Mouse (Mus musculus): ENCODE measurements around the gene Sel1l. TPM values are rescaled to one million over a fixed set of nuclear protein-coding genes. Genes with fewer than 3 reads are reported as not detected.
A peak's percentile ranks its signal among the peaks of the same experiment; 100 is the strongest.

Gene Sel1l
- total RNA-seq, 2 experiments from 2014 or later = 60.3 to 62.6 TPM

GRCm38 (mm10) chr12:91786355-91786754, 62.6 kb downstream of the Sel1l start:
- intact Hi-C loops (cut with DNase I) = loop anchor here (5.0 kb wide), 1 partner anchor 54 kb away; no protein-coding TSS in a partner anchor
- peak; percentile 89 to 92 for DNase-seq

- intact Hi-C loops (cut with DNase I) = no loop called here
- DNase-seq = no peak
Observed at GRCm38 (mm10) chr12:91781432-91781831, 67.5 kb downstream of the Sel1l start.

GRCm38 (mm10) chr12:91780531-91780930, 68.4 kb downstream of the Sel1l start:
- intact Hi-C loops (cut with DNase I) = no loop called here
- no peak for DNase-seq

GRCm38 (mm10) chr12:91779004-91779365, 70.0 kb downstream of the Sel1l start:
- intact Hi-C loops (cut with DNase I) = no loop called here
- peak; percentile 79 for DNase-seq

GRCm38 (mm10) chr12:91778211-91779003, 70.5 kb downstream of the Sel1l start:
- DNase-seq = peak; percentile 54 to 59
- intact Hi-C loops (cut with DNase I) = no loop called here

DNA sequence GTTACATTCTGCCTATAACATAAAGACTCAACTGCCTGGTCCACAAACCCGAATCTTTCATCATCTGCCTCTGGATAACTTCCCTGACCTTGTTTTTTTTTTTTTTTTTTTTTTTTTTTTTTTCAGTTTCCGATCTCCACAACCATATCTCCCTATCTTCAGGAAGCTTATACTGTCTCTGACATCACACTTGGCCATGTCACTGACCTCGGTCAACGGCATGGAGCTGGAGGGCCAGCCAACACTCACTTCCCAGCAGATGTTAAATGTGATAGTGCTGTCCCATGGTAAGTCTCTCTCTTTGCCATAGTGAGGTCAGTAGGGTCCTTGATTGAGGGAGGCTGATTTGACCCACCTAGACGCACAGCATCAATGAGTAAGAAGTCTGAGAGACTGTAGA, 72.6 kb downstream of the Sel1l start:
- no peak for DNase-seq
- intact Hi-C loops (cut with DNase I) = no loop called here

- intact Hi-C loops (cut with DNase I) = no loop called here
- DNase-seq = peak; percentile 65 to 68
Observed at GRCm38 (mm10) chr12:91774811-91775284, 74.1 kb downstream of the Sel1l start.

- DNase-seq = no peak
- intact Hi-C loops (cut with DNase I) = no loop called here
Observed at GRCm38 (mm10) chr12:91768871-91769270, 80.1 kb downstream of the Sel1l start.

DNA sequence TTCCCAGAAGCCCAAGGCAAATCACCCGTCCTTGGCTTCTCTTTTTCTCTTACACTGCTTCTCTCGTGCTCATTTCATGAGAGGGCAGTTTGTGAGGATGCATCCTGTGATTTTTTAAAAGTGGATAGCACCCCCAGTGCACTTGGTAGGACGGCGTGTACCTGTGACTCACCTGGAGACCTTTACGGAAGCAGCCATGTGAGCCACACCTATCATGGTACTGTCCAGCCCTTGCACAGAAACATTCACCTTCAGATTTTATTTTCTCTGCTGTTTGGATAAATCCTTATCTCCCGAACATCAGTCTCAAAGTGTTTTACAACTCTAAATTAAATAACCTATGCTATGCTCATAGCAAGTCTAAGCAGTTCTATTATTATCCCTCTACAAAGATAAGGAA, 80.8 kb downstream of the Sel1l start:
- DNase-seq = no peak
- intact Hi-C loops (cut with DNase I) = no loop called here

DNA sequence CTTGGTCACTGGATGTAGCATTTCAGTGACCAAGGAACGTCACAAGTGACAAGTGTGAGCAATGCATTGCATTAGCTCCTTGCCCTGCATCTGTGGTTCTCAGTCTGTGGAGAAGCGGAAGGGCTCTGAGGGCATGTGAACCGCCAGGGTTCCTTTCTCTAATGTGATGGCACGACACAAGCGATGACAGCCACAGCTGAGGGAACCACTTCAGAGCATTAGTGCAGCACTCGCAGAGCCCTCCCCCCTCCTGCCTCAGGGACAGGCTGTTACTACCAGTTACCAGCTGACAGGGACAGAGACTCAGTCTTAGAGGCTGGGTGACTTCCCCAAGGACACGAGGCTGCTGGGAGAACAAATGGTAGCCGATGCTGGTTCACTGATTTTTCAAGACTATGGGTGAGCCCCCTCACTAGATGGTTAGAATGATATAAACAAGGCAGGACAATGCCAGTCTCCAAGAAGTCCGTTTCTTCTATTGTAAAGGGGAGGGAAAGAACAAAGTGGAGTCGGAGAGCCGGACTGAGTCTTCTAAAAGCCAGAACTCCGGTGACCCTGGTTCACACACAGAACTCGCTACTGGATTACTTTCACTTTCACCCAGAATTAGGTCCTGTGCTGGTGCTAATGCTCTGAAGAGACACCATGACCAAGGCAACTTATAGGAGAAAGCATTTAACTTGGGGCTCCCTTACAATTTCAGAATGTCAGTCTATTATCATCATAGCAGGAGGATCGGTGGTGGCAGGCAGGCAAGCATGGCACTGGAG, 82.4 kb downstream of the Sel1l start:
- intact Hi-C loops (cut with DNase I) = no loop called here
- DNase-seq = peak; percentile 70 to 71

DNA sequence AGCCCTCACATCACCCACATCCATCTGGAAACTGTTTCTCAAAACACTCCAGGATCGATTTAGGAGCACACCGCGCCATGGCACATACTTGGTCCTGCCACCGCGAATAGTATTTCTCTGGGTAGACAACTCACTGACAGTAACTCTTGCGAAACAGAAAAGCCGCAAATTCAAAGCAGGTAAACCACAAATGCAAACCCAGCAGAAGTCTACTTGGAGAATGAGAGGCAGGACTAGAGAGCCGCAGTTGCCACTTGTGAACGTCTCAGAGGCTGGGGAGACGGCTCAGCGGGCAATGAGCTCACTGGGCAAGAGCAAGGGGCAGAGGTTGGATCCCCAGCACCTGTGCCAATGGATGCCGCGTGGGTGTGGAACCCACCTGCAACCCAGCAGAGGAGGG, 83.5 kb downstream of the Sel1l start:
- no peak for DNase-seq
- intact Hi-C loops (cut with DNase I) = no loop called here

DNA sequence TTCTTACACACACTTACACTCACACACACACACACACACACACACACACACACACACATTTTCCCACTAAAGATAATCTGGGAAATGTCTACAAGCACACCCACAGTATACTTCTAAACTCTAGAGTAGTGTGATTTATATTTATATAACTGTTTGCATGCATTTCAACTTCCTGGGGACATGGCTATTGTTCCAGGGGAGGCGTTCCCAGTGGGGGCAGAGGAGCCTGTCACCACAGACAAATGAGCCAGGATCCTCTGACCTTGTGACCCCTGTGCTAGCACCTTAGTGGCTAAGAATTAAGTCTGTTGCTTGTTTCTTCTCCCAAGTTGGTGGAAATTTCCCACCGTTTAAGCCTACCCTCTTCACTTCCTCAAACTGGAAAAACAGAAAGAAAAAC, 83.9 kb downstream of the Sel1l start:
- intact Hi-C loops (cut with DNase I) = no loop called here
- no peak for DNase-seq

GRCm38 (mm10) chr12:91764471-91764870, 84.5 kb downstream of the Sel1l start:
- no peak for DNase-seq
- intact Hi-C loops (cut with DNase I) = no loop called here

GRCm38 (mm10) chr12:91759836-91760235, 89.1 kb downstream of the Sel1l start:
- no peak for DNase-seq
- intact Hi-C loops (cut with DNase I) = no loop called here

DNA sequence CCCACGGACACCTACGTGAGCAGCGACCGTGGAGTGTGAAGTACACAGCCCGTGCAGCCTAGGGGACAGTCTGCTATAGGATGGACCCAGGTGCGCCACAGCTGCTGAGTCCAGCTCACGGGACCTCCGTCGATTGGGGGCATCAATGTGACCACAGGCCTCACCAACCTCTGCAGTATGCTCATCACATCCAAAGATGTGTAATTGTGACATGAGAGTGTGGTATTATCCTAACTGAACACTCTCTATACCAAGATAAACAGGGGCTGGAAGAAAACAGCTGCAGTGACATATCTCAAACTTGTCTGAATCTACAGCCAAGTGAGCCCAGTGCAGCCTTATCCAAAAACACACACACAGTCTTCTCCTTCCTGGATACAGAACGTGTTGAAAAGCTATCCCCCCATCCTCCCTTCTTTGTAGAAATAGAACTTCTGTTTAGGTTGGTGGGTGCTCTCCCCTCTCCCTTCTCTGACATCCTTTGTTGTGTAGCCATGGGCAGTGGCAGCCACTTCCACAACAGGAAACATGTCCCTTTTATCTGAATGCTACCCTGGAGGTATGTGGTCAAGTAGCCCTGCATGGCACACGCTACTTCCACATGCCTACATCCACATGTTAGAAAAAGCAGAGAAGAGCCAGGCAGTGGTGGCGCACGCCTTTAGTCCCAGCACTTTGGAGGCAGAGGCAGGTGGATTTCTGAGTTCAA, 90.9 kb downstream of the Sel1l start:
- no peak for DNase-seq
- intact Hi-C loops (cut with DNase I) = no loop called here

- intact Hi-C loops (cut with DNase I) = no loop called here
- no peak for DNase-seq
Observed at GRCm38 (mm10) chr12:91756562-91757166, 92.3 kb downstream of the Sel1l start.

Small RNA genes within 50 kb of the gene (microRNA-seq; reads per million reads assigned to microRNA genes)
- 0 reads per million in 2 experiments for gene Gm22015

Other genes starting within 250 kb of the Sel1l start
- 1 to 10 TPM; 4.9 to 7.8 TPM for gene Ston2, start 60.8 kb downstream of the Sel1l start, total RNA-seq (2021)

All from heart, postnatal 10 days (tissue).